Mouse (Mus musculus): ENCODE measurements at regions not wholly inside any gene's neighbourhood (a gene's known extent, or its start where the extent isn't known, plus 50 kb on each side); places are given as distances from the start of the nearest gene placed in this dataset.

DNA sequence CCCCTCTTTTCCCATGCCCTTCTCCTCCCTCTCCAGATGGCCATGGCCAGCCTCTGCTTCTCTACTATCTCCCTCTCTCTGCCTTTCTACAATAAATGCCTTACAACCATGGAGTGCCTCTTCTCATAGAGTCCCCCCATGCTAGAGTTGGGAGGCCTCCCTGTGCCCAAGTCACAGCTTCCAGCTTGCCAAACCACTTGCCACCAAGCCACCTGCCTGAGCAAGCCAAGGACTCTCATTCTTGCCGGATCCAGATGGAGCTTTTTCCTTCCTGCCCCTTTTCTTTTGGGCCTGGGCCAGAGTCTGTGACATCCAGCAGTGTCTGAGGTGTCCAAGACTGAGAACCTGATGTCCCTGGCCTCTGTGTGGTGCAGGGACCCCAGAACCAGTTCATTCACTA, 367.4 kb upstream of the Arhgap42 start:
- H3K27me3 ChIP-seq (ENCODE audit: control insufficient read depth in 1 of 2, insufficient read depth in 2 of 2, low read length in 2 of 2) = no peaks in the 10 kb centered on the region
- no peaks in the 10 kb centered on the region for H3K4me1 ChIP-seq (ENCODE audit: control insufficient read depth in 1 of 2, insufficient read depth in 2 of 2, low read length in 2 of 2)
- no peak overlapping the region for H3K4me3 ChIP-seq (ENCODE audit: control insufficient read depth in 1 of 2, insufficient read depth in 1 of 2, low read depth in 2 of 2, low read length in 2 of 2)
- no peak overlapping the region for H3K9ac ChIP-seq (ENCODE audit: control insufficient read depth, low read depth, low read length, poor library complexity, severe bottlenecking)
- H3K36me3 ChIP-seq (ENCODE audit: control insufficient read depth in 1 of 2, insufficient read depth in 2 of 2, low read length in 2 of 2) = no peaks in the 10 kb centered on the region
- no peaks in the 10 kb centered on the region for H3K79me2 ChIP-seq (ENCODE audit: control insufficient read depth, insufficient read depth, low read length, poor library complexity)
- DNase-seq (ENCODE audit: low read depth, low spot score) = no peak
- no peaks in the 10 kb centered on the region for H3K9me3 ChIP-seq (replicated peaks; ENCODE audit: insufficient read depth, low read length)
- no peak overlapping the region for H3K27ac ChIP-seq (ENCODE audit: control insufficient read depth, low read depth, low read length)
- TF ChIP-seq ETS1 (IDR thresholded peaks at IDR 0.05; ENCODE audit: low read depth, low read length) (no peak), BHLHE40 (IDR thresholded peaks at IDR 0.05; ENCODE audit: borderline replicate concordance, low read depth, low read length) (no peak), KAT2A (conservative IDR thresholded peaks at IDR 0.05; ENCODE audit: low read depth, low read length) (no peak), MYB (IDR thresholded peaks at IDR 0.05; ENCODE audit: low read depth, low read length) (no peak), ZC3H11A (IDR thresholded peaks at IDR 0.05; ENCODE audit: low read depth, low read length) (no peak), ZMIZ1 (IDR thresholded peaks at IDR 0.05; ENCODE audit: low read depth, low read length) (no peak), SIN3A (IDR thresholded peaks at IDR 0.05; ENCODE audit: low read length) (no peak), UBTF (IDR thresholded peaks at IDR 0.05; ENCODE audit: borderline replicate concordance, insufficient read depth, low read depth, low read length) (no peak)

DNA sequence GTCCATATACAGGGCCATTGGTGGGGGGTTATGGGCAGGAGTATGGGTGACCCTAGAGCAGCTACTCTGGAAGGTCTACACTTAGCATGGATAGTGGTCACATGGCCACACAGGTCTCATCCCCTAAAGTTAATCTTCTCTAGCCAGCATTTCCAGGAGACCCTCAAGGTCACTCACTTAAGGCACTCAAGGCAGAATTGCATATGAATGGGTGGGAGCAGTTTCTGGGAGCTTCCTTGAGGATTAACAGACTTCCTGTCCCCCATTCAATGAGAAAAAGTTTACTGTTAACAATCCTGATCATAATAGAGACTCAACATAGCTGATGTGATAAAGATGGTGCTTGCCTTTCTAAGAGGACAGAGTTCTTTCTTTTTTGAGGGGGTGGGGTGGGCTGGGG, 352.4 kb upstream of the Arhgap42 start:
- DNase-seq (ENCODE audit: low read depth, low spot score) = no peak
- H3K27me3 ChIP-seq (ENCODE audit: control insufficient read depth in 1 of 2, insufficient read depth in 2 of 2, low read length in 2 of 2) = no peaks in the 10 kb centered on the region; a peak in 1 of 4 replicates
- no peak overlapping the region for H3K27ac ChIP-seq (ENCODE audit: control insufficient read depth, low read depth, low read length)
- no peak overlapping the region for H3K9ac ChIP-seq (ENCODE audit: control insufficient read depth, low read depth, low read length, poor library complexity, severe bottlenecking)
- no peaks in the 10 kb centered on the region for H3K36me3 ChIP-seq (ENCODE audit: control insufficient read depth in 1 of 2, insufficient read depth in 2 of 2, low read length in 2 of 2)
- H3K4me1 ChIP-seq (ENCODE audit: control insufficient read depth in 1 of 2, insufficient read depth in 2 of 2, low read length in 2 of 2) = no peaks in the 10 kb centered on the region
- TF ChIP-seq MYB (IDR thresholded peaks at IDR 0.05; ENCODE audit: low read depth, low read length) = no peak
- no peaks in the 10 kb centered on the region for H3K79me2 ChIP-seq (ENCODE audit: control insufficient read depth, insufficient read depth, low read length, poor library complexity)
- no peak overlapping the region for H3K4me3 ChIP-seq (ENCODE audit: control insufficient read depth in 1 of 2, insufficient read depth in 1 of 2, low read depth in 2 of 2, low read length in 2 of 2)
- no peaks in the 10 kb centered on the region; the same call in 1 of the 2 replicates for H3K9me3 ChIP-seq (replicated peaks; ENCODE audit: insufficient read depth, low read length)

- Histone ChIP-seq H3K27ac (ENCODE audit: control insufficient read depth, low read depth, low read length) (no peak overlapping the region), H3K9me3 (replicated peaks; ENCODE audit: insufficient read depth, low read length) (no peaks in the 10 kb centered on the region; the same call in 1 of the 2 replicates), H3K4me3 (ENCODE audit: control insufficient read depth in 1 of 2, insufficient read depth in 1 of 2, low read depth in 2 of 2, low read length in 2 of 2) (no peak overlapping the region), H3K79me2 (ENCODE audit: control insufficient read depth, insufficient read depth, low read length, poor library complexity) (no peaks in the 10 kb centered on the region), H3K36me3 (ENCODE audit: control insufficient read depth in 1 of 2, insufficient read depth in 2 of 2, low read length in 2 of 2) (no peaks in the 10 kb centered on the region), H3K27me3 (ENCODE audit: control insufficient read depth in 1 of 2, insufficient read depth in 2 of 2, low read length in 2 of 2) (no peaks in the 10 kb centered on the region; a peak in 1 of 4 replicates), H3K9ac (ENCODE audit: control insufficient read depth, low read depth, low read length, poor library complexity, severe bottlenecking) (no peak overlapping the region), H3K4me1 (ENCODE audit: control insufficient read depth in 1 of 2, insufficient read depth in 2 of 2, low read length in 2 of 2) (no peaks in the 10 kb centered on the region)
- TF ChIP-seq UBTF (IDR thresholded peaks at IDR 0.05; ENCODE audit: borderline replicate concordance, insufficient read depth, low read depth, low read length) = no peak
- no peak for TF ChIP-seq SMC3 (IDR thresholded peaks at IDR 0.05; ENCODE audit: low read depth, low read length)
- no peak for TF ChIP-seq MXI1 (IDR thresholded peaks at IDR 0.05; ENCODE audit: low read depth, low read length)
- TF ChIP-seq MEF2A (IDR thresholded peaks at IDR 0.05; ENCODE audit: extremely low read depth, insufficient replicate concordance, low read depth, low read length, poor library complexity, severe bottlenecking) = no peak
- no peak for TF ChIP-seq ZC3H11A (IDR thresholded peaks at IDR 0.05; ENCODE audit: low read depth, low read length)
- TF ChIP-seq SIN3A (IDR thresholded peaks at IDR 0.05; ENCODE audit: low read length) = no peak
- TF ChIP-seq CHD1 (IDR thresholded peaks at IDR 0.05; ENCODE audit: low read depth, low read length) = no peak
- no peak for TF ChIP-seq TAL1 (IDR thresholded peaks at IDR 0.05; ENCODE audit: low read length)
- no peak for TF ChIP-seq TBP (IDR thresholded peaks at IDR 0.05; ENCODE audit: low read depth, low read length)
- TF ChIP-seq MAZ (IDR thresholded peaks at IDR 0.05; ENCODE audit: low read depth, low read length) = no peak
- no peak for TF ChIP-seq E2F4 (IDR thresholded peaks at IDR 0.05; ENCODE audit: borderline replicate concordance, low read depth, low read length)
- TF ChIP-seq RAD21 (IDR thresholded peaks at IDR 0.05; ENCODE audit: low read depth, low read length) = no peak
- TF ChIP-seq USF2 (IDR thresholded peaks at IDR 0.05; ENCODE audit: borderline replicate concordance in 1 of 2, insufficient read depth in 1 of 2, low read depth in 1 of 2, low read length in 2 of 2) = no peak
- no peak for TF ChIP-seq EP300 (IDR thresholded peaks at IDR 0.05; ENCODE audit: low read depth in 1 of 2, low read length in 2 of 2)
- TF ChIP-seq ELF1 (IDR thresholded peaks at IDR 0.05; ENCODE audit: low read depth, low read length) = no peak
- no peak for TF ChIP-seq RCOR1 (IDR thresholded peaks at IDR 0.05; ENCODE audit: low read depth, low read length)
- TF ChIP-seq GATA1 (IDR thresholded peaks at IDR 0.05; ENCODE audit: low read depth, low read length) = no peak
- no peak for TF ChIP-seq NELFE (IDR thresholded peaks at IDR 0.05; ENCODE audit: low read depth, low read length)
- TF ChIP-seq HCFC1 (IDR thresholded peaks at IDR 0.05; ENCODE audit: low read depth, low read length) = no peak
- no peak for TF ChIP-seq MAX (IDR thresholded peaks at IDR 0.05; ENCODE audit: low read length)
- no peak for DNase-seq (ENCODE audit: low read depth, low spot score)
These were observed 344.2 kb upstream of the Arhgap42 start for GRCm38 (mm10) chr9:9583011-9583605.
